Mouse (Mus musculus) limb, embryonic 13.5 days (tissue): ENCODE data around the gene 2310011J03Rik. TPM values are rescaled to one million over a fixed set of nuclear protein-coding genes. Genes with fewer than 3 reads are reported as not detected.

ENCODE experiments used
- microRNA-seq: library from miRNA; unstranded; fragments of <30 nt; microRNA quantifications from one replicate; pipeline ENCODE4, GENCODE M21; 2016
- polyA plus RNA-seq: library from polyadenylated mRNA; unstranded; fragments of >200 nt; fragmentation: Nextera tagmentation; extraction: Ambion mirVana; gene quantifications from 2 replicates; pipeline ENCODE4 v1.2.1, GENCODE M21; 2015

2310011J03Rik gene
- polyA plus RNA-seq, 1 experiment from 2014 or later: 51.2 TPM

Small RNAs within 50 kb of the gene (microRNA-seq; reads per million reads assigned to microRNA genes)
- not detected for gene Mir6911

Other genes starting within 250 kb of the 2310011J03Rik start
- gene Sbno2, start 215.0 kb downstream of the 2310011J03Rik start, polyA plus RNA-seq: 13.5 and 15.2 TPM in 2 replicates
- 17.1 and 17.4 TPM in 2 replicates for gene Stk11, start 204.7 kb downstream of the 2310011J03Rik start, polyA plus RNA-seq
- 456 and 475 TPM in 2 replicates for gene Atp5d, start 181.9 kb downstream of the 2310011J03Rik start, polyA plus RNA-seq
- gene Cbarp, start 179.7 kb downstream of the 2310011J03Rik start, polyA plus RNA-seq: 7.4 and 8.1 TPM in 2 replicates
- 22.9 and 23.2 TPM in 2 replicates for gene Midn, start 172.3 kb downstream of the 2310011J03Rik start, polyA plus RNA-seq
- 149 and 194 TPM in 2 replicates for gene Cirbp, start 154.6 kb downstream of the 2310011J03Rik start, polyA plus RNA-seq
- 9.7 and 11.0 TPM in 2 replicates for gene 1600002K03Rik, start 147.6 kb downstream of the 2310011J03Rik start, polyA plus RNA-seq
- gene Efna2, start 141.1 kb downstream of the 2310011J03Rik start, polyA plus RNA-seq: 39.5 and 40.4 TPM in 2 replicates
- 94.7 and 96.9 TPM in 2 replicates for gene Mum1, start 94.1 kb downstream of the 2310011J03Rik start, polyA plus RNA-seq
- 298 and 306 TPM in 2 replicates for gene Ndufs7, start 71.4 kb downstream of the 2310011J03Rik start, polyA plus RNA-seq
- 57.1 and 58.4 TPM in 2 replicates for gene Gamt, start 59.5 kb downstream of the 2310011J03Rik start, polyA plus RNA-seq
- gene Dazap1, start 59.1 kb downstream of the 2310011J03Rik start, polyA plus RNA-seq: 64.9 and 67.9 TPM in 2 replicates
- gene Rps15, start 28.1 kb downstream of the 2310011J03Rik start, polyA plus RNA-seq: 908 and 936 TPM in 2 replicates
- gene Apc2, start 24.6 kb downstream of the 2310011J03Rik start, polyA plus RNA-seq: 3.3 and 3.8 TPM in 2 replicates
- gene Pcsk4, start 9.0 kb upstream of the 2310011J03Rik start, polyA plus RNA-seq: 4.8 and 6.5 TPM in 2 replicates
- 6.1 and 6.3 TPM in 2 replicates for gene Reep6, start 9.4 kb upstream of the 2310011J03Rik start, polyA plus RNA-seq
- 2.0 and 2.4 TPM in 2 replicates for gene Adamtsl5, start 27.9 kb upstream of the 2310011J03Rik start, polyA plus RNA-seq
- gene Plk5, start 35.9 kb upstream of the 2310011J03Rik start, polyA plus RNA-seq: 1.2 and 2.2 TPM in 2 replicates
- 9.2 and 9.5 TPM in 2 replicates for gene Mex3d, start 67.1 kb upstream of the 2310011J03Rik start, polyA plus RNA-seq
- 276 and 288 TPM in 2 replicates for gene Mbd3, start 79.0 kb upstream of the 2310011J03Rik start, polyA plus RNA-seq
- 443 and 459 TPM in 2 replicates for gene Uqcr11, start 86.3 kb upstream of the 2310011J03Rik start, polyA plus RNA-seq
- gene Tcf3, start 113.1 kb upstream of the 2310011J03Rik start, polyA plus RNA-seq: 153 and 157 TPM in 2 replicates
- gene Onecut3, start 174.3 kb upstream of the 2310011J03Rik start, polyA plus RNA-seq: not detected in 2 replicates
- 0.29 and 0.33 TPM in 2 replicates for gene Atp8b3, start 218.6 kb upstream of the 2310011J03Rik start, polyA plus RNA-seq
- 28.3 and 28.7 TPM in 2 replicates for gene Rexo1, start 241.0 kb upstream of the 2310011J03Rik start, polyA plus RNA-seq